Mouse (Mus musculus): ENCODE measurements around the gene 2700049A03Rik. TPM values are rescaled to one million over a fixed set of nuclear protein-coding genes. Genes with fewer than 3 reads are reported as not detected.

2700049A03Rik gene
- polyA plus RNA-seq, 1 experiment: 6.5 TPM

DNA sequence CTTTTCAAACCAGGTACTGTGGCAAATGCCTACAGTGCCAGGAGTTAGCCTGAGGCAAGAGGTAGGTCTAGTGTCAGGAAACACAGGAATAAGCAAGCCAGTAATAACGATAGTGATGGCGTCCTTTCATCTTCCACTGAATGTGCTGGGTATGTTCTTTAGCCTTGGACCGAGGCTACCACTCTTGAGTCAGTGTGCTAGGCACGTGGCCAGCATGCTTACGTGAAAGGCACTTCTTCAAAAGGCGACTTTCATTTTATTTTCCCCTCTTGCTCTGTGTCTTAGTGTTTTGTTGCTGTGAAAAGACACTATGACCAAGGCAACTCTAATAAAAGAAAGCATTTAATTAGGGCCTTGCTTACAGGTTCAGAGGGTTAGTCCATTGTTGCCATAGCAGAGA is 86.1 kb downstream of the 2700049A03Rik start:
- TF ChIP-seq POLR2A (IDR thresholded peaks at IDR 0.05; ENCODE audit: borderline replicate concordance, low read depth, low read length) (no peak), CTCF (IDR thresholded peaks at IDR 0.05; ENCODE audit: low read depth, low read length) (no peak)
- peaks cover 3% of the 10 kb centered on the region; the same call in 1 of the 2 replicates for H3K4me1 ChIP-seq (ENCODE audit: control insufficient read depth, insufficient read depth, low read length)
- H3K27ac ChIP-seq (ENCODE audit: insufficient read depth, low read depth, low read length): no peak overlapping the region
- no peak overlapping the region for H3K4me3 ChIP-seq (ENCODE audit: insufficient read depth, low read length)

DNA sequence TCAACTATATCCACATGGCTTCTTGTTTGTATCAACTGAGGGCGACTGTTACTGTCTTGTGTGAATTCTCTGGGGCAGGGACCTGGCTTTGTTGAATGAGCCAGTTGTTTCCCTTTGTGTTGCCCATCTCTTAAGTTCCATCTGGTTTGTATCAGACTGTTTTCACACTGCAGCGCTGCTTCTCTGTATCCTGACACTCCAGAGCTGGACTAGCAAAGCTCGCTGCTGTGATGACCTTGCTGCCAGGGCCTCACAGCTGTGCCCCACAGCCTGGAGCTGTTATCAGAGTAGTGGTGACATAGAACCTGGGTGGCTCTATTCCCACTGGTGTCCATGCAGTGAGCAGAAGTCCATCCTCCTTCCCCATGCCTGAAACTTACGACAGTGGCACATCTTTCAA is 91.1 kb downstream of the 2700049A03Rik start:
- TF ChIP-seq CTCF (IDR thresholded peaks at IDR 0.05; ENCODE audit: low read depth, low read length): no peak
- no peak for TF ChIP-seq POLR2A (IDR thresholded peaks at IDR 0.05; ENCODE audit: borderline replicate concordance, low read depth, low read length)
- H3K4me3 ChIP-seq (ENCODE audit: insufficient read depth, low read length): no peak overlapping the region
- no peaks in the 10 kb centered on the region for H3K4me1 ChIP-seq (ENCODE audit: control insufficient read depth, insufficient read depth, low read length)
- H3K27ac ChIP-seq (ENCODE audit: insufficient read depth, low read depth, low read length): no peak overlapping the region

DNA sequence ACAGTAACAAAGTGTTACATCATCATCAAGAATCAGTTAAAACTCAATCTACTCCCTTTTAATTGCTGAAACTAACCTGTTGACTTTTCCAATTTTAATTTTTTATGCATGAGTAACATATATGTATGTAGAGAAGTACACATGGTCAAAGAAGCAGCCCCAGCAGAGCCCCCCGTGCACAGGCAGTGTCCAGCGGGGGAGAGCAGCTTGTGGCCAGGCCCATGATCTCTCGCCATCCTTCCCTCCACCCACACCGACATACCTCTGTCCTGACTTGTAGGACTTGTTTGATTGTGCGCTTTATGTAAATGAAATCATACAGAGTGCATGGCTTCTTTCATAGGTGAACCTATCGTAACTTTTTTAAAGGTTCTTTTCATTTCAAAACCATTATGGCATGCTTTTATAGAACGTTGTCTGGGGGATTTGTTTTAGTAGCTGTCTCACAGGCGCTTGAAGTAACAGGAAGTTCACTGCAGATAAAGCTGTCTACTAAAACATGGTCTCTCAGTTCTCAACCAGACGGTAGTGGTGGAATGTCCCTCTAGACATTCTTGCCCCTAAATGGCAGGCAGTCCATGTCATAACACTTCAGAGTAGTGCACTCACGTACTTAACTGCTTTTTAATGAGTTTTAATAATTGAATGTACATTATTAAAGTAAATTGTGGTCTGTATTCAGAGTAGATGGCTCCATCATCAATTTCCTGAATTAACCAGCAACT is 92.4 kb downstream of the 2700049A03Rik start:
- TF ChIP-seq CTCF (IDR thresholded peaks at IDR 0.05; ENCODE audit: low read depth, low read length): no peak
- TF ChIP-seq POLR2A (IDR thresholded peaks at IDR 0.05; ENCODE audit: borderline replicate concordance, low read depth, low read length): no peak
- H3K4me3 ChIP-seq (ENCODE audit: insufficient read depth, low read length): no peak overlapping the region
- H3K4me1 ChIP-seq (ENCODE audit: control insufficient read depth, insufficient read depth, low read length): no peaks in the 10 kb centered on the region
- no peak overlapping the region for H3K27ac ChIP-seq (ENCODE audit: insufficient read depth, low read depth, low read length)

DNA sequence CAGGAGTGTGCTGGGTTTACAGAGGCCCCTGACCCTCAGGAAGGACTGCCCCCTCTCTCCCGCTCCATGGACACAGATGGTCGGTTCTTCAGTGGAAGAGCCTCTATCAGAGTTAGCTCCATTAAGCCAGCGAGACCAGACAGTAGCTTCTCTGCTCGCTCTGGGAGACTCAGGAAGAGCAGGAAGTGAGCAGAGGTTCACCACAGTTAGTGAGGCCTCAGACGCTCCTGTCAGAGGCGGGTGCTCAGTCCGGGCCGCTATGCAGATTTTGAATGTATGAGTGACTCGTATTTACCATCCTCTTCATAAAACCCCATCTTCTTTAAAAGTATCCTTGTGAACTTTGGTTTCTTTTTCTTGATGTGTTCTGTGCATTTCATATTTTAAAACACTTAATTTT is 94.9 kb downstream of the 2700049A03Rik start:
- H3K4me3 ChIP-seq (ENCODE audit: insufficient read depth, low read length): no peak overlapping the region
- TF ChIP-seq POLR2A (IDR thresholded peaks at IDR 0.05; ENCODE audit: borderline replicate concordance, low read depth, low read length): no peak
- no peak for TF ChIP-seq CTCF (IDR thresholded peaks at IDR 0.05; ENCODE audit: low read depth, low read length)
- H3K4me1 ChIP-seq (ENCODE audit: control insufficient read depth, insufficient read depth, low read length): no peaks in the 10 kb centered on the region
- H3K27ac ChIP-seq (ENCODE audit: insufficient read depth, low read depth, low read length): no peak overlapping the region

DNA sequence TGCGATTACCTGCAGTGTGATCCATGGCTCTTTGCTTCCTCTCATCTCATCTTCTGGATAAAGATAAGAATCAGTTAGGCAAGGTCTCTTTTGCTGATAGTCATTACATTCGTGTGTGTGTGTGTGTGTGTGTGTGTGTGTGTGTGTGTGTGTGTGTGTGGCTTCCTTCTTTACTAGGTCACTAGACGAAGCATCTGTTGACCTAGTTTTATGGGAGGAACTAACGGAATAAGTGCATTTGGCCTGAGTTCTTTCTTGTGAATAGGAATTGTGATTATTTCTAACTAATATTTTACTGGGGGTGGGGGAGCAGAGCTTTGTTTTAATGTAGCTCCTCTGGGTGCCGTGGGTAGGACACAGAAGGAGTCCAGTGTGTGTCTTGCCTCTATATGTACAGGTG is 96.8 kb downstream of the 2700049A03Rik start:
- H3K4me3 ChIP-seq (ENCODE audit: insufficient read depth, low read length): no peak overlapping the region
- TF ChIP-seq POLR2A (IDR thresholded peaks at IDR 0.05; ENCODE audit: borderline replicate concordance, low read depth, low read length) (no peak), CTCF (IDR thresholded peaks at IDR 0.05; ENCODE audit: low read depth, low read length) (no peak)
- H3K4me1 ChIP-seq (ENCODE audit: control insufficient read depth, insufficient read depth, low read length): no peaks in the 10 kb centered on the region
- no peak overlapping the region for H3K27ac ChIP-seq (ENCODE audit: insufficient read depth, low read depth, low read length)

DNA sequence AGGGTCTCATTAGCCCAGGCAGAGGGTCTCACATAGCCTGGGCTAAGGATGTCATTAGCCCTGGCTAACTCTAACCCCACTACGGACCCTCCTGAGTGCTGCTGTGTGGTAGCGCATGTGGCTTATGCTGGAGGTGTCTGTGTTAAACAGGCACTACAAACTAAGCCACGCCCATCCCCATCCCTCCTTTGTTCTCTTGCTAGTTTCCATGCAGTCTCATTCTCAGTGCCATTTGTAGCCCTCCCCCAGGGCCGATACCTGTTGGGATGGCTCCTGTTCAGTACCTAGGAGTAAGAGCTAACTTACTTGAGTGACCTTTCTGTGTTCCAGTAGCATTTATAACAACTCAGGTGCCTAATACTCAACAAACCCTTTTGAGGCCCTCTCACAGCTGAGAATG is 100.4 kb downstream of the 2700049A03Rik start:
- no peak overlapping the region for H3K4me3 ChIP-seq (ENCODE audit: insufficient read depth, low read length)
- no peak overlapping the region for H3K27ac ChIP-seq (ENCODE audit: insufficient read depth, low read depth, low read length)
- TF ChIP-seq CTCF (IDR thresholded peaks at IDR 0.05; ENCODE audit: low read depth, low read length) (no peak), POLR2A (IDR thresholded peaks at IDR 0.05; ENCODE audit: borderline replicate concordance, low read depth, low read length) (no peak)
- H3K4me1 ChIP-seq (ENCODE audit: control insufficient read depth, insufficient read depth, low read length): no peaks in the 10 kb centered on the region

DNA sequence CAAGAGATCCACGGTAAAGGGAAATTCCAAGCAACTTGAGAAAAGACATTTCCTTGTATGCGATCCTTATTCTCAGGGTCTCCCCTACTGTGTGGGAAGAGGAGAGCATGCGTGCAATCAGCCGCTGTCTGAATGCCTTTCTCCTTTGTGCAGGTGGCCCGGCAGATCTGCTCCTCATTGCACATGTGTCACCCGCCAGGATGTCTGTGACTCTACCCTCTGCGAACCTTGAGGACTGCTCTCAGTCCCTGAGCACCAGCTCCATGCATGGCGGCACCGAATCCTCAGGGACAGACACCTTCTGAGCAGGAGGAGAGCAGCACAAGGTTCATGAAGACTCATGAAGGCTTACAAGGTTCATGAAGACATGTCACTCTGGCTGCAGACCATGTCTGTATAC is 106.1 kb downstream of the 2700049A03Rik start:
- TF ChIP-seq CTCF (IDR thresholded peaks at IDR 0.05; ENCODE audit: low read depth, low read length) (no peak), POLR2A (IDR thresholded peaks at IDR 0.05; ENCODE audit: borderline replicate concordance, low read depth, low read length) (no peak)
- Histone ChIP-seq H3K4me1 (ENCODE audit: control insufficient read depth, insufficient read depth, low read length) (no peaks in the 10 kb centered on the region), H3K27ac (ENCODE audit: insufficient read depth, low read depth, low read length) (no peak overlapping the region), H3K4me3 (ENCODE audit: insufficient read depth, low read length) (no peak overlapping the region)

DNA sequence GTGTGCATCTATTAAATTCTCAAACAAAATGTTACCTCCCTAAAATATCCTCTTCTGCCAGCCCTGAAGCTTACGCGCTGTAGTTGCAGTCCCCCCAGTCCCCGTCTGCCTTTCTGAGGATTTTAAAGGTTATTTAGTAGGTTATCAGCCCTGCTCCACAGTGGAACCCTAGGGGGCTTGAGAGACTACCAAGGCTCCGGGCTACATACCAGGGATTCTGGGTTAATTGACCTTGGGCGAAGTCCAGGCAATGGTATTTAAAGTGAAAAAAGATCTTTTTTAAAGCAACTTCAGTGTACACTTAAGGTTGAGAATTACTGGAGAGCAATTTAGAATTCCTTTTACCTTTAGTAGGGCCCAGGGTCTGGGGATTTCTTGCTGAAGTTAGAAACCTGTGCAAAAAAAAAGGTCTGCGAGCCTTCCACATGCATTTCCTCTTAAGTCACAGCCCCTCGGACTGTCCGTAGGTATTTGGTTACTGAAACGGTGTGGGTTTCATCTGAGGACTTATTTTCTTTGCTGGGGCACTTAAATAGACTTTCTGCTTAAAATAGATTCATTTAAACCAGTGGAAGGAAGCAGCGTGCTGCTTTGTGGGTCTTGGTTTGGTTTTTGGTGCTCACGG is 108.2 kb downstream of the 2700049A03Rik start:
- H3K4me3 ChIP-seq (ENCODE audit: insufficient read depth, low read length): no peak overlapping the region
- no peaks in the 10 kb centered on the region for H3K4me1 ChIP-seq (ENCODE audit: control insufficient read depth, insufficient read depth, low read length)
- H3K27ac ChIP-seq (ENCODE audit: insufficient read depth, low read depth, low read length): no peak overlapping the region
- no peak for TF ChIP-seq CTCF (IDR thresholded peaks at IDR 0.05; ENCODE audit: low read depth, low read length)
- TF ChIP-seq POLR2A (IDR thresholded peaks at IDR 0.05; ENCODE audit: borderline replicate concordance, low read depth, low read length): no peak

DNA sequence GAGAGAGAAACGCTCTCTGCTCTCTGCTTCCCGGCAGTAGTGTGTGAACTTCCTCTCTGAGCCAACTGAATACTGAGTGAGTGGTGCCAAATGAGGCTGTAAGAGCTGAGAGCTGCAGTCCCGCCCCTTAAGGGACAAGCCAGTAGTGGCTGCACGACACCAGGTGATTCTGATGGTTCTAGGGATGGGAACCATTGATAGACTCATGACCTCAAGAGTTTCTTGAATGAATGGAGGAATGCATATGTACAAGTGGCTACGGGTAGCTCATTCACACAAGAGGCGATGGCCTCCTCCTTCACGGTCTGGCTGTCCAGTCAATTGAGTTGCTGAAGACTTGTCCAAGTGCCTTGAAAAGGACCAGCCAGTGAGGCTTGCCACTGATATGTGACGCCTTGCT is 110.5 kb downstream of the 2700049A03Rik start:
- Histone ChIP-seq H3K27ac (ENCODE audit: insufficient read depth, low read depth, low read length) (no peak overlapping the region), H3K4me1 (ENCODE audit: control insufficient read depth, insufficient read depth, low read length) (no peaks in the 10 kb centered on the region), H3K4me3 (ENCODE audit: insufficient read depth, low read length) (no peak overlapping the region)
- TF ChIP-seq POLR2A (IDR thresholded peaks at IDR 0.05; ENCODE audit: borderline replicate concordance, low read depth, low read length) (no peak), CTCF (IDR thresholded peaks at IDR 0.05; ENCODE audit: low read depth, low read length) (no peak)

DNA sequence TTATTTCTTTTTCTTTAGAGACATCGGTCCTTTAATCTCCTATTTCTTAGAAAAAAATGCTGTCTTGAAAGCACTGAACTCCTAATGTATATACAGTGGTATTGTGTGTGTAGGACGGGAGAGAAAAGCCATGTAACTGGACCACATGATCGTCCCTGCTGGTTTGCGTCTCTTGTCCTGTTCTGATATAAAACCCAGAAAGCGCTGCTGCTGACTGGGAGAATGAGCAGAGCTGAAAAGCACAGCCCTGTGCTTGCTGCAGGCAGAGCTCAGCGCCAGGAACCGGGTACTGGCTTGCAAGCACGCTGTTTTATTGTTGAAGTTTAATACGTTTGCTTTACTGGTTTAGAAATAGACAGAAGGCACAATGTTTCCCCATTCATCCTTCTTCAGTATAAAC is 112.7 kb downstream of the 2700049A03Rik start:
- H3K4me1 ChIP-seq (ENCODE audit: control insufficient read depth, insufficient read depth, low read length): no peaks in the 10 kb centered on the region
- TF ChIP-seq POLR2A (IDR thresholded peaks at IDR 0.05; ENCODE audit: borderline replicate concordance, low read depth, low read length) (no peak), CTCF (IDR thresholded peaks at IDR 0.05; ENCODE audit: low read depth, low read length) (no peak)
- H3K27ac ChIP-seq (ENCODE audit: insufficient read depth, low read depth, low read length): no peak overlapping the region
- H3K4me3 ChIP-seq (ENCODE audit: insufficient read depth, low read length): no peak overlapping the region

Data from bone marrow macrophage, adult 2 months (primary cell).